Mouse (Mus musculus): ENCODE data around the gene Gm49320. TPM values are rescaled to one million over a fixed set of nuclear protein-coding genes. Genes with fewer than 3 reads are reported as not detected.
A peak's percentile ranks its signal among the peaks of the same experiment; 100 is the strongest.

The Gm49320 gene
- polyA plus RNA-seq, 1 experiment from 2014 or later = 2.4 TPM

DNA sequence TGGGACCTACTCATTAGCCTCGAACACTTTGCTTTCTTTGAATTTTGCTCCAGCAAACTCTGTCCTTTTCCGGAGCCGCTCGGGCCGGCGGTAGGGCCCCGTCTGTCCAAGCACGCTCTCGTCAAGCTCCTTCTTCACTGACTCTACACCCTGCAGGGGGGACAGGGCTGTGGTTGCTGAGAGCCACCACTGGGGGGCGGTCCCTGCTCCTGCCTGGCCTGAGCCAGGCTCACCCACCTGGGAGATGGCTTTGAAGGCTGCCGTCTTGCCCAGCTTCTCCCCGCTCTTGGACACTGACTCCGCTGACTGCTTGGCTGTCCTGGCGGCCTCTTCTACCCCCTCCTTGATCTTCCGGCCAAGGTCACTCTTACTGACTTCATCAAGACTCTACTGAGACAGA lies 29.0 kb downstream of the Gm49320 start:
- WGBS = 81% methylated on average over 15 of the region's 15 CpGs
- H3K9me3 ChIP-seq = no peaks in the 10 kb centered on the region

DNA sequence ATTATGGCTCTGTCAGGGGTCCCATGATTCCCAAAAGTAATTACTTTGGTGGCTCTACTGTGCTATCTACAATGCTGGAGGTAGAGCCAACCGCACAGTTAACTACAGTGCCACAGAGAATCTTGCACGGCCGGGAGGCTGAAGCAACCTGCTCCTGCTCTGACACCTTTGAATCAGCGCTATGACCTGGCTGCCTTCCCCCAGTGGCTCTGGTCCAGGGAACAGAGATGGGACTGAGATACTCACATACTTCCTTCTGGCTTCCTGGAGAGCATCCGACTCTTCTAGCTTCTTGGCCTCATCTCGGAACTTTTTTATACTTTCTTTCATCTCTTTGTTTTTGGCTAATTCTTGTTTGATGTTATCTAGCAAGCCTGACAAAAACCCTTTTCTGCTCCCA lies 30.9 kb downstream of the Gm49320 start:
- H3K27me3 ChIP-seq = no peaks in the 10 kb centered on the region
- H3K4me1 ChIP-seq = peaks cover 3% of the 10 kb centered on the region
- no peak overlapping the region for H3K9ac ChIP-seq
- WGBS = 94% methylated on average over 6 of the region's 6 CpGs
- ATAC-seq (ENCODE audit: low FRiP score, low read depth) = no peak
- H3K4me3 ChIP-seq = no peak overlapping the region
- no peaks in the 10 kb centered on the region for H3K9me3 ChIP-seq
- H3K36me3 ChIP-seq = peaks cover 91% of the 10 kb centered on the region
- H3K27ac ChIP-seq = no peak overlapping the region
- H3K4me2 ChIP-seq (replicated peaks) = no peak overlapping the region

More for the DNA sequence above, 29.0 kb downstream of the Gm49320 start:
- Histone ChIP-seq H3K36me3 (peaks cover 95% of the 10 kb centered on the region), H3K4me2 (replicated peaks) (no peak overlapping the region), H3K27me3 (no peaks in the 10 kb centered on the region), H3K4me3 (no peak overlapping the region), H3K9ac (no peak overlapping the region), H3K4me1 (no peaks in the 10 kb centered on the region), H3K27ac (no peak overlapping the region)
- ATAC-seq (ENCODE audit: low FRiP score, low read depth) = no peak

DNA sequence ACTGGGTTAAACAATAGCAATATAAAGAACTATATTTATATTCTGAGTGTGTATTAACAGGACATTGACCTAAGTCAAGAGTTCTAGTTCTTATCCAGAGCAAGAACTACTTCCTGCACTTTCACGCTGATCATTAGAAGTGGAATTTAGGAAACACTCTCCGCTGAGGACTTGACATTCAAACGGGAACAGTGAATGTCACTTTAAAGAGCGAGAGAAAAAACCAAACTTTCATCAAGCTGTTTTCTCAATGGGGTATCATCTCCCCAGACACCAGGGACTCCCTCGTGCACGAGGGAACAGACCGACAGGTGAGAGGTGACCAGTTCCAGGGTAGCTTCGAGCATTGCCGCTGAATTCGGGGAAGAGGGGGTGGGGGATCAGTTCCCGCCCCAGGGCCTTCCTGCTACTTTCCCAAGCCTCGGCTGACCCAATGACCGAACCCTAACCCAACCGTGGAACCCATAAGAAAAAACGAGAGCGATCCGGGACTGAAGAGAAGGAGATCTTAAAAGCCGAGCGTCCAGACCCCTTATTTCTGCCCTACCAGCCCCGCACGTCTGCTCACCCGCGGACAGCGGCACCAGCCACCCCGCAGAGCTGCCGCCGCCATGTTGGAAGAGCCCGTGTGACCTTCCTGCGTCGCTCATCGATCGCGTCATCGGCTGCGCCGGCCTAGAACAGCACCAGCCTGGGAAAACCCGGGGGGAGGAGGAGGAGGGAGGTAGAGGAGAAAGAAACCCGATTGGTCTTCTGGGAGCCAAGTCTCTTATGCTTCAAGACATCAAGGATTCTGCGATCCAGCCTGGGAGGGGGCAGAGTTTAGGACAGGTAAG lies 36.8 kb downstream of the Gm49320 start, which contains the start of gene Timm44:
TSS of gene Timm44 (minus strand) at position 639 of the 836 bp plus-strand sequence.
- Histone ChIP-seq H3K27me3 (no peaks in the 10 kb centered on the region), H3K27ac (peak within 1 kb of the TSS; percentile 55; the same call in 1 of the 2 replicates), H3K9ac (peak within 1 kb of the TSS; percentile 82), H3K36me3 (peaks cover 34% of the 10 kb centered on the region), H3K4me2 (replicated peaks) (peak within 1 kb of the TSS; percentile 79), H3K4me3 (peak within 1 kb of the TSS; percentile 68), H3K9me3 (no peaks in the 10 kb centered on the region), H3K4me1 (peaks cover 9% of the 10 kb centered on the region)
- under 1% methylated on average over 39 of the region's 39 CpGs for WGBS
- peak; percentile 97 for ATAC-seq (ENCODE audit: low FRiP score, low read depth)

DNA sequence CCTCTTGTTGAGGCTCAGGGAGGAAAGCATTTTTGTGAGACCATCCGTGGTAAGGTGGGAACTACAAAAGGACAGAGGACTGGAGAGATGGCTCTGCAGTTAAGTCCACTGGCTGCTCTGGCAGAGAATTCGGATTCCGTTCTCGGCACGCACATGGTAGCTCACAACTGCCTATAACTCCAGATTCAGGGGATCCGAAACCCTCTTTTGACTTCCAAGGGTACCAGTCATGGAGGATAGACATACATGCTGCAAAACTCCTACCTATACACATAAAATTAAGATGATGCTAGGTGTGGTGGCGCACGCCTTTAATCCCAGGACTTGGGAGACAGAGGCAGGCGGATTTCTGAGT lies 37.4 kb downstream of the Gm49320 start:
- Histone ChIP-seq H3K27ac (peak overlapping the region; percentile 55; the same call in 1 of the 2 replicates), H3K9ac (peak overlapping the region; percentile 82), H3K27me3 (no peaks in the 10 kb centered on the region), H3K4me1 (peaks cover 9% of the 10 kb centered on the region), H3K4me2 (replicated peaks) (peak overlapping the region; percentile 79), H3K9me3 (no peaks in the 10 kb centered on the region), H3K36me3 (peaks cover 28% of the 10 kb centered on the region), H3K4me3 (peak overlapping the region; percentile 68)
- WGBS = 25% methylated on average over 9 of the region's 9 CpGs
- ATAC-seq (ENCODE audit: low FRiP score, low read depth) = peak; percentile 70

DNA sequence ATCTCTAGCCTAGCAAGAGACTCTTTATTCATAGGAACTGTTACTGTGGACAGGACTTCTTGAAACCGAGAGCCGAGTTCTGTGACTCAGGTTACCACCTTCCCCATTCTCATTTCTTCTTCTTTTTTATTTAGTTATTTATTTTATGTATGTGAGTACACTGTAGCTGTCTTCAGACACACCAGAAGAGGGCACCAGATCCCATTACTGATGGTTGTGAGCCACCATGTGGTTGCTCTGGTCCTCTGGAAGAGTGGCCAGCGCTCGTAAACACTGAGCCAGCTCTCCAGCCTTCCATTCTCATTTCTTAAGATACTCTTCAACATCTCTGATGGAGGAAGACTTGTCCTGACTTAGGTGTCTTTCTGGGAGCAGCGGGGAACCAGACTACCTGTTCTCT lies 54.1 kb downstream of the Gm49320 start:
- H3K36me3 ChIP-seq = peaks cover 93% of the 10 kb centered on the region
- no peak overlapping the region for H3K4me3 ChIP-seq
- no peak overlapping the region for H3K4me2 ChIP-seq (replicated peaks)
- H3K27me3 ChIP-seq = no peaks in the 10 kb centered on the region
- H3K4me1 ChIP-seq = no peaks in the 10 kb centered on the region
- no peak overlapping the region for H3K9ac ChIP-seq
- 92% methylated on average over 5 of the region's 5 CpGs for WGBS
- ATAC-seq (ENCODE audit: low FRiP score, low read depth) = no peak
- no peaks in the 10 kb centered on the region for H3K9me3 ChIP-seq
- no peak overlapping the region for H3K27ac ChIP-seq

DNA sequence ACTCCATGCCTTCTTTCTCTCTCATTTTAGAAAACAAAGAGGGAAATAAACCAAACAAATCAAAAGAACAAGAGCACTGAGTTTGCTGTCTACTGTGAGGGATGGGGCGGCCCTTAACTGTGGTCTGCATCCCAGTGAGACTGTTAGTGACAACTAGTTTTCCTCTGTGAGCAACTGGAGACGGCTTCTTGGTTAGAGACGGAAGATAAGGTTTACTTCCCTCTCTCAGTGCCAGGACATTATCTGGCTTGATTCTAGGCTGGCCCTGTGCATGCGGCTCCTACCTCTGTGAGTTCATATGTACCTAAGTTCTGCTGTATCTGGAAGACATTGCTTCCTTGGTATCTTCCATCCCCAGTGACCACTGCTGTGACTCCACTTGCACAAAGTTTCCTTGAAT lies 59.2 kb downstream of the Gm49320 start:
- no peak overlapping the region for H3K27ac ChIP-seq
- H3K4me3 ChIP-seq = no peak overlapping the region
- 95% methylated on average over 4 of the region's 4 CpGs for WGBS
- no peaks in the 10 kb centered on the region for H3K4me1 ChIP-seq
- no peak for ATAC-seq (ENCODE audit: low FRiP score, low read depth)
- no peak overlapping the region for H3K4me2 ChIP-seq (replicated peaks)
- no peaks in the 10 kb centered on the region for H3K27me3 ChIP-seq
- H3K9me3 ChIP-seq = no peaks in the 10 kb centered on the region
- H3K36me3 ChIP-seq = peaks cover 95% of the 10 kb centered on the region
- no peak overlapping the region for H3K9ac ChIP-seq

Other genes with a start within 250 kb of the Gm49320 start
- gene Cd209f, start 133.0 kb upstream of the Gm49320 start, polyA plus RNA-seq (2015; fragmentation: Nextera tagmentation; extraction: Ambion mirVana) = not detected in 2 replicates
- gene Cd209g, start 104.8 kb upstream of the Gm49320 start, polyA plus RNA-seq (2015; fragmentation: Nextera tagmentation; extraction: Ambion mirVana) = not detected in 2 replicates
- 31.3 and 34.0 TPM in 2 replicates for gene Evi5l, start 72.3 kb upstream of the Gm49320 start, polyA plus RNA-seq (2015; fragmentation: Nextera tagmentation; extraction: Ambion mirVana)
- 1.3 and 1.6 TPM in 2 replicates for gene Prr36, start 21.4 kb upstream of the Gm49320 start, polyA plus RNA-seq (2015; fragmentation: Nextera tagmentation; extraction: Ambion mirVana)
- gene Lrrc8e, start 12.0 kb upstream of the Gm49320 start, polyA plus RNA-seq (2015; fragmentation: Nextera tagmentation; extraction: Ambion mirVana) = 0.41 and 0.62 TPM in 2 replicates
- gene Map2k7, start 125 bp upstream of the Gm49320 start, polyA plus RNA-seq (2015; fragmentation: Nextera tagmentation; extraction: Ambion mirVana) = 29.3 and 29.9 TPM in 2 replicates
- gene Tgfbr3l, start 9.3 kb downstream of the Gm49320 start, polyA plus RNA-seq (2015; fragmentation: Nextera tagmentation; extraction: Ambion mirVana) = 4.6 and 5.7 TPM in 2 replicates
- gene Snapc2, start 14.2 kb downstream of the Gm49320 start, polyA plus RNA-seq (2015; fragmentation: Nextera tagmentation; extraction: Ambion mirVana) = 63.8 and 68.4 TPM in 2 replicates
- gene Ctxn1, start 20.4 kb downstream of the Gm49320 start, polyA plus RNA-seq (2015; fragmentation: Nextera tagmentation; extraction: Ambion mirVana) = 91.7 and 93.9 TPM in 2 replicates
- gene Timm44, start 37.0 kb downstream of the Gm49320 start, polyA plus RNA-seq (2015; fragmentation: Nextera tagmentation; extraction: Ambion mirVana) = 62.9 and 63.0 TPM in 2 replicates
- 19.9 and 20.4 TPM in 2 replicates for gene Ccl25, start 86.3 kb downstream of the Gm49320 start, polyA plus RNA-seq (2015; fragmentation: Nextera tagmentation; extraction: Ambion mirVana)
- gene Elavl1, start 86.5 kb downstream of the Gm49320 start, polyA plus RNA-seq (2015; fragmentation: Nextera tagmentation; extraction: Ambion mirVana) = 268 and 283 TPM in 2 replicates